Mouse (Mus musculus): ENCODE data around the gene Acan.

DNA sequence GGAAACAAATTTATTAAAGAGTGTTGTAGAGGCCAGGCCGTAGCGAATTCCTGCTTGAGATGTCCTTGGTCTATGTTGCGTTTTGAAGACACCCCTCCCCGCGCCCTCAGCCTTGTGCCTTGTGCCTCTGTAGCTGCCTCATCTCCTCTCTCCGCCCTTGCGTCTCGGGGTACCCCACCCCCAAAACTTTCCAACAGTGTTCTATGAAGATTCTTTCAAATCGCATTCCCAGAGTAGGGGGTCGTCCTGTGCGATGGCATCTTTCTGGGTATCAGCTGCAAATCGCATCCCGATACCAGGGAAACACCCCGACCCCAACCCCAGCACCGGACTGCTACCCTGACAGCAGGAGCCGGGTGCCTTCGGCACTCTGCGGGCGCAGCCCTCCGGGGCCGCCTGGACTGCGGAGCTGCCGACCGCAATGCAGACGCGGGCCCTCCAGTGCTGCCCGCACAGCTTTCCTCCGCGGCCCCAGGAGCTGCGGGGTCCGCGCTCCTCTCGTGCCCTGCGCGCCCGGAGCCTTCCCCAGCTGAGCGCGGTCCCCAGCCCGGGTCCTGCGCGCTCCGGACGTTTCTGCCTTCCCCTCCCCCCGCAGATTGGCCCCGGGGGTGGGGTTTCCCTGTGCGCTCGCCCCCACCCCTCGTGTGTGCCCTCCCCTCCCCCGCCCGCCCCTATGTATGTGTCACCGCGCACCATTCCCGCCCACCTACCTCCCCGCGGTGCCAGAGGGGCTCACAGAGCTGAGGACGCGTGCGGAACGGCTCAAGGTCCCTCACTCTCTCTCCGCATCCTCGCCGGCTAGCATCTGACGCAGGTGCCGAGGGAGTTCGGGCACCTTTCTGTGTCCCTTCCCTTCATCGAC, 531 bp upstream of the Acan start:
- TF ChIP-seq CTCF (IDR thresholded peaks at IDR 0.05; ENCODE audit: borderline replicate concordance, extremely low read depth, insufficient read depth, insufficient read length), result no peak
- no peak for TF ChIP-seq POLR2A (IDR thresholded peaks at IDR 0.05; ENCODE audit: borderline replicate concordance, extremely low read depth, insufficient read depth, insufficient read length, poor library complexity, severe bottlenecking)
